Mouse (Mus musculus) ovary, postnatal 14 days (tissue): ENCODE results near the gene Pitpnm3.

Source experiments
- DNase-seq: peaks from one replicate; pipeline ENCODE4 v3.0.0; 2022; ENCODE audit warnings: low spot score

The Pitpnm3 gene

GRCm38 (mm10) chr11:72094442-72094841 is 41.1 kb downstream of the Pitpnm3 start:
- peak; percentile 22 for DNase-seq

- DNase-seq: no peak
Observed at GRCm38 (mm10) chr11:72092390-72092789, 43.2 kb downstream of the Pitpnm3 start.

- DNase-seq: no peak
Observed at GRCm38 (mm10) chr11:72086251-72087046, 49.1 kb downstream of the Pitpnm3 start.

- DNase-seq: no peak
Observed at GRCm38 (mm10) chr11:72084337-72084736, 51.2 kb downstream of the Pitpnm3 start.

GRCm38 (mm10) chr11:72082601-72083000 is 53.0 kb downstream of the Pitpnm3 start:
- DNase-seq: no peak

GRCm38 (mm10) chr11:72080461-72080860 is 55.1 kb downstream of the Pitpnm3 start:
- no peak for DNase-seq

GRCm38 (mm10) chr11:72078647-72079046 is 56.9 kb downstream of the Pitpnm3 start:
- no peak for DNase-seq

- no peak for DNase-seq
Observed at GRCm38 (mm10) chr11:72078056-72078455, 57.5 kb downstream of the Pitpnm3 start.

- DNase-seq: no peak
Observed at GRCm38 (mm10) chr11:72074230-72074629, 61.3 kb downstream of the Pitpnm3 start.

- no peak for DNase-seq
Observed at GRCm38 (mm10) chr11:72072331-72072905, 63.2 kb downstream of the Pitpnm3 start.

- no peak for DNase-seq
Observed at GRCm38 (mm10) chr11:72070733-72071132, 64.8 kb downstream of the Pitpnm3 start.

- DNase-seq: no peak
Observed at GRCm38 (mm10) chr11:72068026-72068425, 67.6 kb downstream of the Pitpnm3 start.

- no peak for DNase-seq
Observed at GRCm38 (mm10) chr11:72067326-72067725, 68.3 kb downstream of the Pitpnm3 start.

- DNase-seq: no peak
Observed at GRCm38 (mm10) chr11:72066330-72066729, 69.2 kb downstream of the Pitpnm3 start.

GRCm38 (mm10) chr11:72065103-72065502 is 70.5 kb downstream of the Pitpnm3 start:
- no peak for DNase-seq

GRCm38 (mm10) chr11:72064414-72064813 is 71.2 kb downstream of the Pitpnm3 start:
- DNase-seq: no peak

- no peak for DNase-seq
Observed at GRCm38 (mm10) chr11:72061093-72061620, 74.4 kb downstream of the Pitpnm3 start.

- no peak for DNase-seq
Observed at GRCm38 (mm10) chr11:72060416-72060815, 75.2 kb downstream of the Pitpnm3 start.

- no peak for DNase-seq
Observed at GRCm38 (mm10) chr11:72057166-72057565, 78.4 kb downstream of the Pitpnm3 start.

GRCm38 (mm10) chr11:72055176-72055575 is 80.4 kb downstream of the Pitpnm3 start:
- no peak for DNase-seq

GRCm38 (mm10) chr11:72052636-72053035 is 82.9 kb downstream of the Pitpnm3 start:
- peak; percentile 67 for DNase-seq

- DNase-seq: no peak
Observed at GRCm38 (mm10) chr11:72052221-72052620, 83.4 kb downstream of the Pitpnm3 start.
